Mouse (Mus musculus): Measurements from ENCODE around the gene Pum2.

DNA sequence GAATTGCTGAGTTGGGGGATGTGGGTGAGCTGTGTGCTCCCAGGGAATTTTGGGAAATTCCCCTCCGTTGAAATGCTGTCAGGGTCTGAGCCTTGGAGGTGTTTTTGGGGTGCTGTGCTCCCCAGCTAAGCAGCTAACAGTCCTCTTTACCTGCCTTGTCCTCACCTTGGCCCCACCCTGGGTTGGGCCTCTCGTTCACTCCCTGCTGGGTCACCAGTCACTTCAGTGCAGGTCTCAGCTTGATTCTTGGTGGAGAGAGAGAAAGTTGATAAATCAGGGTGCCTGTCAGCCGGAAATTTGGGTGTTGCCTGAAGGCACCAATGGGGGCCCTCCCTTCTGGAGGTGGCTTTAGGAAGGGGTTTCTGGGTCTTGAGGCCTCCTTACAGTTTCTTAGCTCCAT, 108.6 kb downstream of the Pum2 start:
- TF ChIP-seq CTCF (IDR thresholded peaks at IDR 0.05; ENCODE audit: insufficient read depth, low read depth, low read length) (no peak), POLR2A (IDR thresholded peaks at IDR 0.05; ENCODE audit: insufficient read depth, low read depth, low read length) (no peak)
